Comparison of ENCODE assay signal across 7 mouse cellular contexts in the genomic region with DNA sequence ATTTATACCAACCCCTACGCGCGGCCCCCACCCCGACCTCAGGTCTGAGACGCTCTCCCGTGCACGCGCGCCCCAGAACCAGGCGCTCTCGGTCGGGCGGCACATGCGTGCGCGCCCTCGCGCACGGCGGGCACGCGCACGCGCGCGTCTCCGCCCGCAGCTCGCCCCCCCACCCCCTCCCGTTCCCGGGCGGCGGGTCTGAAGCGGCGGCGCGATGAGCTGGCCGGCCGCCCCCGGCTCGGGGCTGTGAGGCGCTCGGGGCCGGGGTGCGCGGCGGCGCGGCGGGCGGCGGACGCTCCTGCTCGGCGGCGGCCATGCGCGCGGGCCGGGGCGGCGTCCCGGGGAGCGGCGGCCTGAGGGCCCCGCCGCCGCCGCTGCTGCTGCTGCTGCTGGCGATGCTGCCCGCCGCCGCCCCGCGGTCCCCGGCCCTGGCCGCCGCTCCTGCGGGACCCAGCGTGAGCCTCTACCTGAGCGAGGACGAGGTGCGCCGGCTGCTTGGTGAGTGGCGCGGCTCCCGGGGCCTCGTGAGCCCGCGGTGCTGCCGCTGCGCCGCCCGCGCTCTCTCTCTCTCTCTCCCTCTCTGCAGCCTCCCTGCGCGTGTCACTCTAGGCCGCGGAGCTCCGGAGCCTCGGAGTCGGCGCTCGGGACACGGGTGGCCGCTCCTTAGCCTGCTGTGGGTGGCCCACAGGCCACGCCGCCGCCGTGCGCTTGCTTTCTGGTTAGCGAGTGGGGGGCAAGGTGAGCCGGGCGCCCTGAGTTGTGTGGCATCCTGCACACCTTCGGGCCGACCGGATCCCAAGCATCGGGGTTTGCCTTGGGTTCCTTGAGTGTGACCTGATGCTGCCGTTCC. TPM values are rescaled to one million over a fixed set of nuclear protein-coding genes. Genes with fewer than 3 reads are reported as not detected.
DNase-seq lines count a peak whose midpoint lies in the region; ATAC-seq and TF ChIP-seq lines count a peak whose summit lies in the region.

TSS of gene Ryk (plus strand) at position 176 of the 850 bp plus-strand sequence.

- H3K27ac ChIP-seq in hindbrain, postnatal 0 days, result peak within 1 kb of the TSS; percentile 88

- peak within 1 kb of the TSS; percentile 95 for H3K9ac ChIP-seq in hindbrain, postnatal 0 days (replicated peaks; ENCODE audit: low read length)

- under 1% methylated on average over 100 of the region's 119 CpGs for WGBS in hindbrain, postnatal 0 days

- peak; percentile 88 for DNase-seq in adrenal gland, adult 2 months
- DNase-seq in gastrocnemius, postnatal 10 days, result peak; percentile 76
- DNase-seq in hindbrain, postnatal 0 days (ENCODE audit: low spot score), result peak; percentile 92
- DNase-seq in left cerebral cortex, adult 8-10 months (ENCODE audit: low spot score in 2 of 2), result peak; percentile 51 to 73
- peak; percentile 63 to 71 for DNase-seq in right cerebral cortex, postnatal 36 days (ENCODE audit: low spot score in 2 of 2)

- no peak for TF ChIP-seq CTCF in hindbrain, postnatal 0 days (IDR thresholded peaks at IDR 0.05; ENCODE audit: low read depth)

- 0 out of 2 replicates have a peak, but pooled peaks cover 6% of the 10 kb centered on the region for H3K4me1 ChIP-seq in hindbrain, postnatal 0 days (ENCODE audit: insufficient read depth, low read length)

- H3K4me3 ChIP-seq in hindbrain, postnatal 0 days (ENCODE audit: low read length), result peak within 1 kb of the TSS; percentile 90

- no peaks in the 10 kb centered on the region for H3K9me3 ChIP-seq in hindbrain, postnatal 0 days (ENCODE audit: low read length)

- H3K36me3 ChIP-seq in hindbrain, postnatal 0 days (ENCODE audit: insufficient read depth, low read length), result no peaks in the 10 kb centered on the region

- peak within 1 kb of the TSS; percentile 75 for H3K4me2 ChIP-seq in hindbrain, postnatal 0 days (ENCODE audit: low read depth, low read length)

- ATAC-seq in common myeloid progenitor, adult 5-6 weeks (replicated peaks; ENCODE audit: low read depth, poor library complexity, severe bottlenecking), result peak; percentile 56
- peak; percentile 86 for ATAC-seq in hindbrain, postnatal 0 days
- peak; percentile 86 for ATAC-seq in megakaryocyte progenitor cell, adult 5-6 weeks (replicated peaks; ENCODE audit: poor library complexity)

- no peaks in the 10 kb centered on the region for H3K27me3 ChIP-seq in hindbrain, postnatal 0 days (ENCODE audit: insufficient read depth, low read length)

RNA-seq across cellular contexts. Expression of gene Ryk, which starts in this region (rescaled TPM):
- total RNA-seq in adrenal gland, adult 2 months (2021), result 10 to 100 TPM; 53.8 to 71.2 TPM
- 28.6 and 30.7 TPM in 2 replicates for polyA plus RNA-seq in adrenal gland, adult 2 months (2012; rRNA removed)
- 7.0 and 8.8 TPM in 2 replicates for total RNA-seq in common myeloid progenitor, adult 5-6 weeks (2017)
- total RNA-seq in gastrocnemius, postnatal 10 days (2021), result 10 to 100 TPM; 52.4 to 60.9 TPM
- 41.4 and 47.7 TPM in 2 replicates for total RNA-seq in hindbrain, postnatal 0 days (2014; rRNA removed)
- polyA plus RNA-seq in hindbrain, postnatal 0 days (2015; fragmentation: Nextera tagmentation; extraction: Ambion mirVana), result 9.3 and 10.2 TPM in 2 replicates
- 10 to 100 TPM; 32.7 to 36.9 (median 34.2) TPM for total RNA-seq in left cerebral cortex, adult 8-10 months (2022)
- 1.3 and 1.6 TPM in 2 replicates for total RNA-seq in megakaryocyte progenitor cell, adult 5-6 weeks (2015)
- 0.54 and 2.8 TPM in 2 replicates for total RNA-seq in megakaryocyte progenitor cell, adult 5-6 weeks (2017)

Comparison
In these comparisons a context has a peak if more than half of its experiments do, and no peak if none do; other contexts are left out.
1. Peak in every context shown above with its lines: DNase-seq, ATAC-seq, H3K4me3 ChIP-seq and H3K27ac ChIP-seq.